Mouse (Mus musculus): ENCODE results near the gene 1700014D04Rik.
"Not testable (repeated sequence)": the region's sequence is repeated elsewhere in the genome, so short reads cannot be mapped to it uniquely, and the experiment has no call there.

Gene 1700014D04Rik

DNA sequence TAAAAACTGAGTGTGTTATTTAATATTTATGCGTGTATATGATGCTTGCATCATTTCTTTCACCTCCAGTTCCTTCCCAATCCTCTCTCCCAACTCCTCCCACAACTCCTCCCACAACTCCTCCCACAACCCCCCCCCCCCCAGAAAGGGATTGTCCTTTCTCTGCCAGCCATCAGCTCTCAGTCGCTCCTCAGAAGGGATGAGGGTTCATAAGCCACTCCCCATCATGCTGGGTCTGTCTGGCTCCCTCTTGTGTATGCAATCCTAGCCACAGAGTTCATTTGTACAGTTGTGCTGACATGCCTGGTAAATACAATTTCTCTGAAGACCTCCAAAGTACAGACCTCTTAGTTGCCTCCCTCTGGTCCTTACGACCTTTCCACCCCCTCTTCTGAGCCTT lies 11.4 kb downstream of the 1700014D04Rik start:
- DNase-seq (ENCODE audit: low spot score): no peak

DNA sequence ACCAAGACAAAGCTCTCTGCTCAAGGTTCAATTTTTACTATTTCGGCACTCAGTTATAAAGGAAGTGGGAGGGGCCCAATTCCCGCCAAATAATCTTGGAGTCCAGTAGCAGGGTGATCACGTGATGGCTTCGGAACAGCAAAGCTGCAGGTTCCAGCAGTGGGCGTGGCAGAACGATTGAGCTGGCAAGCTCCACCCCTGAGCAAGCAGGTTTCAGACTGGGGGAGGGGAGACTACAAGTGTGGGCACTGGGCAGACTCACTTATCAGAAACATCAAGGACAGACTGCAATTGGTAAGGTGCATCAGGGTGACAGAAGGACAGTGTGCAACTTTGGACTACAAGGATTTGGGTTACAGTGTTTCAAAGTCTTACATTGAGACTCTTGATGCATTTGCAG lies 12.2 kb downstream of the 1700014D04Rik start:
- DNase-seq (ENCODE audit: low spot score): not testable (repeated sequence)

DNA sequence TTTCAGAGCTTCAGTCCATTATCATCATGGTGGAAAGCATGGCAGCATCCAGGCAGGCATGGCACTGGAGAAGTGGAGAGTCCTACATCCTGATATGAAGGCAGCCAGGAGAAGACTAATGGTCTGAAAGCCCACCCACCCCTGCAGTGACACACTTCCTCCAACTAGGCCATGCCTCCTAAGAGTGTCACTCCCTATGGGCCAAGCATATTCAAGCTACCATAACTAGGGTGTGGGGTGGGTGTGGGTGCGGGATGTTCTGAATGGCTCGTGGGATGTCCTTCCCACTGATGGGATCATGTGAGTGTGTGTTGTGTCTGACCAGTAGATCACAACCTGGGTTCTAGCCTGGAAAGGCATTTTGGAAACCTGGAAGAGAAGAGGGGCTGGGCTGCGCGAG lies 12.6 kb downstream of the 1700014D04Rik start:
- DNase-seq (ENCODE audit: low spot score): no peak

DNA sequence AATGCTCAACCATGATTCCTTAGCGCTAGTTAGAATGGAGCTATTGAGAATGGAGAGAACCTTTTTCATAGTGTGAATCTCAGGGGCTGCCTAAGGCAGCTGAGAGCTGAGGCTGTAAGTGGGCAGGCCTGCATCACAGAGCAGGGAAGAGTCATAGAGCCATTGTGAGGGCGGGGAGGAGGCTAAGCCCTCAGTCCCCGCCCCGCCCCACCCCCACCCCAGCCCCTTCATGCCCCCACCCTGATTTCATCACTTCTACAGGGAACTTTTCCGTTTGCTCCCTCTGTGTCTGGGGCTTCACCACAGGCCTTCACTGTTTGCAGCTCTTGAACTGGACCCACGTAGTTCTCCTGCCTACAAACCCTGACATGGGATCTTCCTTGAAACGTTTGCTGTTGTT lies 14.9 kb downstream of the 1700014D04Rik start, which contains the start of gene Spata31d1d:
Spata31d1d (minus strand) TSS at position 101 of the 400 bp plus-strand sequence.
- no peak for DNase-seq (ENCODE audit: low spot score)

DNA sequence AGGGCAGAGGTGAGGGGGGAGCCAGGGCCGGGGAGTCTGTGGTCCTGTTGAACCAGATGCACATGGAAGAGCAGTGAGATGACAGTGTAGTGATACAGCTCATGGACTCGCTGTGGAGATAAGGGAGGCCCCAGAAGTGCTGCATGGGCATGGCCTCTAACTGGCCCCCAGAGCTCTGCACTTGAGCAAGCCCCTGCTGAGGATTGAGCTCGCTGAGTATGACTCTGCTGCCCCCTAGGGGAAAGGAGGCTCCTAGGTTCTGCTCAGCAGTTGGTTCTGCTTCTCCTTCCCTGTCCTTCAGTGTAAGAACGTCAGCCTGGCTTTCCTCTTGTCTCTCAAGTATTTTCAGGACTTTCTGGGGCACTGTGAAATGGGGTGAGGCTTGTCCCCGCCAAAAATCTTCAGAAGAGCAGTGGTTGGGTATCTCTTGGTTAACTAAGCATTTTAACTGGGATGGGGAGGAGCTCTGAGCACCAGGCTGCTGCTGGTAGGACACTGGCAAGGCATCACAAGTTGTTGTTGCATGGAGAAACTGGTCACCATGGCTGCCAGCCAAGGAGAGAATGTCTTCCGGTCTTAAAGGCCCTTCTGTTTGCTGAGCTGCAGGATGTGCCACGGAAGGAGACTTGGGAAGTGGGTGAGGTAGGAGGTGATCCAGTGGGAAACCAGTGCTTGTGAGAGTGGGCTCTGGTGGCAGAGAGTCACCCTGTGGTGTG lies 18.0 kb downstream of the 1700014D04Rik start:
- peak; percentile 87 for DNase-seq (ENCODE audit: low spot score)

DNA sequence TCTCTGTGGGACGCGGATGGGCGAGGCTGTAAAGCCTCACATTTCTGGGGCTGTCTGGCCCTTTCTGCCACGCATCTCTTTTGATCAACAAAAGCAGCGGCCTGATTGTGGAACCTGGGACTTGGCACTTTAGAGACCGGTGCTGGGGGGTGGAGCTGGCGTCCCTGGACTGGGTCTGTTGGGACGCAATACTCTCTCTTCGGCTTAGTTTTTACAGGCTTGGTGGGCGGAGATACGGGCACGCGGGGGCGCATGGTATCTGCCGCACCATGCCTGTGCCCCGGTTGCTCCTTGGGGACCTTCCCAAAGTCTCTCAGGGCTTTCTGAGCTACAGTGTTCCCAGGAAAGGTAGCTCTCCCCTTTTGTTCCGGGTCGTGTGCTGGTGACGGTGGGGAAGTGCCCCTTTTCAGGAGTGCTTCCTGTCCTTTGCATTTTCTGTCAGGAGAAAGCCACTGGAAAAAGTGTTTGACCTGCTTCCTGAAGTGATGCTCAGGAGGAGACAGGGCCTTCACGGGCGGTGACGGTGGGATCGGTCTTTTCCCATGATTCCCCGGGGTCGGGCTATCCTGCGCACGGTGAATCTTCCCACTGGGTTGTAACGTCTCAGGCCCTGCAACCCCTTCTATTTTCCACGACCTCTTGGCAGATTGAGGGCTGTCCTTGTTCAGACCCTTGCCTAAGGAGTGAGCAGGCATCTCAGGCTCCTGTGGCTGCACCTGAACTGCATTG lies 20.2 kb downstream of the 1700014D04Rik start:
- DNase-seq (ENCODE audit: low spot score): no peak

DNA sequence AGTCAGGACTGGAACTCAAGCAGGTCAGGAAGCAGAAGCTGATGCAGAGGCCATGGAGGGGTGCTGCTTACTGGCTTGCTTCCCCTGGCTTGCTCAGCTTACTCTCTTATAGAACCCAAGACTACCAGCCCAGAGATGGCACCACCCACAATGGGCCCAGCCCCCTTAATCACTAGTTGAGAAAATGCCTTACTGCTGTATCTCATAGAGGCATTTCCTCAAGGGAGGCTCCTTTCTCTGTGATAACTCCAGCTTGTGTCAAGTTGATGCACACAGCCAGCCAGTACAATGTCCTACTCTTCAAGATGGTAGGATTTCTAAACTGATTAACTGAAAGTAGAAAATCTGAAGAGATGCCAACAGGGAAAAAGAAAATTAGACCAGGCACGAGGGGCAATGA lies 24.5 kb downstream of the 1700014D04Rik start:
- not testable (repeated sequence) for DNase-seq (ENCODE audit: low spot score)

DNA sequence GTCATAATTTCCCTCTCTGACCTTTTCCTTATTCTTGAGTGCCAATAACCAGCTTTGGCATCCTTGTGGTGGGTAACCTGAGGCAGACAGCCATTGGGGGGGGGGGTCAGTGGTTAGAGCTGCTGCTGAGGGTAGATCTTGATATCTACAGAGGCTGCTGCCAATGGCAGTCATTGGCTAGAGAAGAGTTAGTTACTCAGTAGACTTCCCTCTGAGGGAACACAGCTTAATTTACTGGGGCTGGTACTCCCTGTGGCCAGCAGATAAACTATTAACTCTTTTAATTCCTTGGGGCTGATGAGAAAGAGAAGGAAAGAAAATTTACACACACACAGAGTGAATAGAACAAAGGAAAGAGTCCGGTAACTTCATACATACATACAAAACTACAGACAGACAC lies 27.1 kb downstream of the 1700014D04Rik start:
- no peak for DNase-seq (ENCODE audit: low spot score)

DNA sequence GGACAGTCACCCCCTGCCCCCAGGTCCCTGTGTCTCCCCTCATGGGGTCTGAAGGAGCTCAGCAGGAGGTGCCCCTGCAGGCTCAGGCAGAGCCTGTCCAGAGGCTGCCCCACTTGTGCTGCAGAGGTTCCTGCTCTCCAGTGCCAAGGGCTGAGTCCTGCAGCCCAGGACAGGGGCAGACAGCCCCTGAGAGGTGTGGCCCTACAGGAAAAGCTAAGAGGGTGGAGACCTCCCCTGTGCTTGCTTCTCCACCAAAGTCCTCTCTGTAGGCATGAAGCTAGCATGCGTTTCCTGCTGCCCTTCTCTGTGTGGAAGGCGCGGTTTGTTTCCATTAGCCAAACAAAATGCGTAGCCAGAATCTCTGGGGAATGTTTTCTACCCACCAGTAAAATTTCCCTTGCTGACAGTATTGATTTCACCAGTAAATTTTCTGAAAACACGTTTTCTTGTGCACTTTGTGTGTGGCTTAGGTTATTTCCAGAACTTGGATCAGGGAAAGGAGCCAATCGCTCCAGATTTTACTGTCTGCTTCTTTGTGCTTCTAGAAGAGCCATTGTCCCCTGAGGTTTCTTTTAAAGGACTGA lies 27.6 kb downstream of the 1700014D04Rik start:
- DNase-seq (ENCODE audit: low spot score): not testable (repeated sequence)

DNA sequence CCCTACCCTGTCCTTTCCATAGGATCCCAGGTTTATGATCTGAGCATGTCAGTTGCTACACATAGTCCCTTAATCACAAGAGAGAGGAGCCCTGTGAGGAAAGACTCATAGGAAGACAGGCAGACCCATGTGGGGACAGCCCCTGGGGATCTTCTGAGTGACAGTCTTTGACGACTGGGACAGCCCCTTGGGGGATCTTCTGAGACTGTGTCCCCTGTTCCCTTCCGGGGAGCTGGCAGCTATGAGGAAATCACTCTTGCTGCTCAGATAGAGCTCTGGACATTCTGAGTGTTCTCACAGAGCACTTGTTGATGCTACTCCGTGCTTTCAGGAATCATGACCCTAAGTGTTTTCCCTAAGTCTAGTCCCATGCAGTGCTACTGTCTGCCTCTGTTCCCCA lies 32.8 kb downstream of the 1700014D04Rik start:
- DNase-seq (ENCODE audit: low spot score): no peak

DNA sequence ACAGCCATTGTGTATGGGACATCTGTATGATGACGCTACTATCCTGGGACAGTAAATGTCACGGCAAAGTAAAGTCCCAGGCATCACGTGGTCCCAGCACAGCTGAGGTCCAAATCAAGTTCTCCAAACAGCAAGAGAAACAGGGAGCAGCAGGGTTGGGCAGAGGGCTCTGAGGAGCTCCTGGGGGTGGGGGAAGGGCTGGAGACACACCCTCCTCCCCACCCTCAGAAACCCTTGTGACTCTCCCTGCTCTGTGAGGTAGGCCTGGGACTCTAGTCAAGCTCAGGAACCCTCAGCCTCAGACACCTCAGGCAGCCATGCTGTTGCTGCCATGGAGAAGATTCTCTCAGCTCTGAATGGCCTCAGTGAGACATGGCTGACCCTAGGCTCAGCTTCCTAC lies 34.6 kb downstream of the 1700014D04Rik start, which contains the start of gene Spata31d1b:
Spata31d1b (plus strand) TSS at position 301 of the 400 bp plus-strand sequence.
- not testable (repeated sequence) for DNase-seq (ENCODE audit: low spot score)

DNA sequence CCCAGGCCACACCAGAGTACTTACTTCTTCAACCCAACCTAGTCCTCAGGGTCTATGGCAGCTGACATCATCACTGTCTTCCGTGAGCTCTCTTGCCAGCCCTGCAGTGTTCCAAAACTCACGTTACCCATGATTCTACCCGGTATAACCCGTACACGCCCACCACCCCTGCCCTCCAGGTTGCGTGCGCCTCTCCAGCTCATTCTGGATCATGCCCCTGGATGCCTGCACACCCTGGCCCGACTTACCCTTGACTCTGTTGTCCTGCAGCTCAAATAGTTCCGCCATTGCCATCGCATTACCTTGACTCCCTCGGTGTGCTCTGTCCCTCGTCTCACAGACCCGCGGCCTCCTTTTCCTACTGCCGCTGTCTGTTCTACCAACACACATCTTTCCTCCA lies 36.3 kb downstream of the 1700014D04Rik start, which contains the start of gene Spata31d1a:
Spata31d1a (minus strand) TSS at position 101 of the 400 bp plus-strand sequence.
- no peak for DNase-seq (ENCODE audit: low spot score)

DNA sequence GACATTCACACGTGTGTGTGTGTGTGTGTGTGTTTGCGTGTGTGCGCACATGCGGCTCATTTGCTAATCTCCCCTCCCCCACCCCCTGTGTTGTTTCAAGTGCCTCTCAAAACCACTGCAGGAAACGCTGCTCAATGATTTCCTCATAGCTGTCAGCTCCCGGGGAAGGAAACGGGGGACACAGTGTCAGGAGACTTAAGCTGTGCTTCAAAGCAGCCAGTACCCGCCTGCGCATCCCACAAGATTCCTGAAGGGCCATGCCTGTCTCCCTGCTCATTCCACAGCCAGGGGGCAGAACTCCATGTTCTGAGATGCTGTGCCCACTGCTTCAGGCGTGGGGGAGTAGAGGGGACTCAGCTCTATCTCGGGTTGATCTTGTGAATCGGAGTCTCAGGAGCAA lies 42.0 kb downstream of the 1700014D04Rik start:
- no peak for DNase-seq (ENCODE audit: low spot score)

DNA sequence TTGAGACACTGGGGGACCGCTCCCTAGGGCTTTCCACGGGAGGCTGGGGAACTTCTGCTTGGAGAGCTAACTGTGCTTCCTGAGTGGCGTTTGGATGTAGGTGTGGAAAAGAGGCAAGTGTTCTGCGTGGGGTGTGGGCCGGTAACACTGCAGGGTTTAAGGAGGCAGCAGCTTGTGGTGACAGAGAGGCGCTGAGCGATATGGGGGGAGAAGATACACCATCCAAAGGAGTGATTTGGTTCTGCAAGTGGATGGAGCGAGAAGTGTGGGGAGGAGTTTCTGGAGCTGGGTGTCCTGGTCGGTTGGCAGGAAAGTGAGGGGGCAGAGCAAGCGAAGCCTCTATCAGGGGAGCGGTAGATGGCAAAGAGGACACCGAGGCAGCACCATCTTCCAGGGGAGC lies 43.0 kb downstream of the 1700014D04Rik start:
- DNase-seq (ENCODE audit: low spot score): no peak

DNA sequence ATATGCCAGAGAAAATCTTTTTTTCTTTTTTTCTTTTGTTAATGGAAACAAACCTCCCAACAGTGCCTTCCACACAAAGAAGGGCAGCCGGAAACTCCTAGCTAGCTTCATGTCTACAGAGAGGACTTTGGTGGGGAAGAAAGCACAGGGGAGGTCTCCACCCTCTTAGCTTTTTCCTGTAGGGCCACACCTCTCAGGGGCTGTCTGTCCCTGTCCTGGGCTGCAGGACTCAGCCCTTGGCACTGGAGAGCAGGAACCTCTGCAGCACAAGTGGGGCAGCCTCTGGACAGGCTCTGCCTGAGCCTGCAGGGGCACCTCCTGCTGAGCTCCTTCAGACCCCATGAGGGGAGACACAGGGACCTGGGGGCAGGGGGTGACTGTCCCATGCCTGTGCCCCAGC lies 46.4 kb downstream of the 1700014D04Rik start:
- not testable (repeated sequence) for DNase-seq (ENCODE audit: low spot score)

DNA sequence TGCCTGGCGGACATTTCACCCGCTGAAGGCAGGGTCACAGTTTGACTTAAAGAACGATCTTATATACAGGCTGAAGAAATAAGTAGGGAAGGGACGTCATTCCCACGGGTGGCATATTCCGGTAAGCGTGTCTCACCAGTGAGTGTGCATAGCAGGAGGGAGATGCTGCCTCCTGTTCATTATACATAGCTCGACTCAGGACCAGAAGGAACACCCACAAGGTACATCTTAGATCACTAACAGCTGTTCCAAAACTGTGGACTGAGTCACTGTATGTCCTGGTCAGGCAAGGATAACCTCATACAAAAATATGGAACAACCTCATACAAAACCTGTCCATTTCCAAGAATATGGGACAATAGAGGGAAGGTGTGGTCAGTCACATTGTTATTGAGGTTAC lies 47.4 kb downstream of the 1700014D04Rik start:
- DNase-seq (ENCODE audit: low spot score): no peak

DNA sequence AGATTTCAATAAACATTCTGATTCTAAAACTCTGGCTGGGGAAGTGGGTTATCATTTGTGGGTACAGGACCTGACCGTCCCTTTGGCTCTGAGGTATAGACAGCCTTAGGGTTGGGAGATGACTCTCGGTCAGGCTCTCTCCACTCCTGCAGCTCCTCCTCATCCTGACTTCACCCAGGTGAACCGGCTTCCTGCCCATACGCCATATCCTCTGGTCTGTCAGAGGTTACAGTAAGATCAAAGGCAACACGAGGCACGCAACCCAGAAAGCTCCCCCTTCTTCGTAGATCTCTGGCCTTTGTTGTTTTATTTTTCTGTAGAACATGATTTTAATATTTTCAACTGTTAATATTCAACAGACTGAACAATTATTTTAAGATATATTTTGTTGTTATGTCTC lies 50.8 kb downstream of the 1700014D04Rik start:
- no peak for DNase-seq (ENCODE audit: low spot score)

DNA sequence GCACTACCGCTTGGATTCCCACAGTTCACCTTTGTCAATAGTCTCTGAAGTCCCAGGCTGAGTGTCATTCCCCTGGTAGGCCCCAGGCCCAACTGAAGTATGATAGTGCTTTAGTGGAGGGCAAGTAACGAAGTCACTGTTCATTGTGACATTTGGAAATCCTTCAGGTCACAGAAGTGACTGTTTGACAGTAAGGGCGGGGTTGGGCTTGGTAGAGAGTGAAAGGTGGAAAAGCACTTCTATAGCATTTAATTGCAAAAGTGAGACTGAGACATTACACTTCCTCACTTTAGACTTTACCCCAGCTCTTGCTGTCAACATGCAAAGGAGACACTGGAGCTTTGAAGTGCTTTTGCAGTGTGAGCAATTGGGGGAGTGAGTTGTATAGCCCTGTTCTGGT lies 52.5 kb downstream of the 1700014D04Rik start, which contains the start of gene 4921517D22Rik:
4921517D22Rik (minus strand) TSS at position 101 of the 400 bp plus-strand sequence.
- no peak for DNase-seq (ENCODE audit: low spot score)

DNA sequence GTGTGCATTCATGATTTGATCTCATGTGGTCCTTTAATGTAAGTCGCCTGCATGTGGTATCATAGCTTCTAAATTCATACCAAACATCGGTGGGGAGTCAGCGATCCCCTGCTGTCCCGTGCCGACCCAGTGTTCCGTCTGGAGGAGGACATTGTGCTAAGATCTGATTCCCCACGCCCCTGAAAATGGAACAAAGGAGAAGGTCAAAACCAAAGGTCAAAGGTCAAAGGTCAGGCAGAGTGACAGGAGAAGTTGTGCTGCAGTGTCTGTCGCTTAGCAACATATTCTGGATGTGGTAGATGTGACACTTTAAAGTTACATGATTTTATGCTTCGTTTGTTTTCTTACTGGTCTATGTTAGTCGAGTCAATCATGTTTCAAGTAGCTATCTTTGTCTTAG lies 55.1 kb downstream of the 1700014D04Rik start:
- no peak for DNase-seq (ENCODE audit: low spot score)
